Mouse (Mus musculus): ENCODE measurements around the gene Man1a2. TPM values are rescaled to one million over a fixed set of nuclear protein-coding genes. Genes with fewer than 3 reads are reported as not detected.

Gene Man1a2
- total and polyA plus RNA-seq, 2 experiments from 2014 or later, result 17.7 to 35.0 TPM

DNA sequence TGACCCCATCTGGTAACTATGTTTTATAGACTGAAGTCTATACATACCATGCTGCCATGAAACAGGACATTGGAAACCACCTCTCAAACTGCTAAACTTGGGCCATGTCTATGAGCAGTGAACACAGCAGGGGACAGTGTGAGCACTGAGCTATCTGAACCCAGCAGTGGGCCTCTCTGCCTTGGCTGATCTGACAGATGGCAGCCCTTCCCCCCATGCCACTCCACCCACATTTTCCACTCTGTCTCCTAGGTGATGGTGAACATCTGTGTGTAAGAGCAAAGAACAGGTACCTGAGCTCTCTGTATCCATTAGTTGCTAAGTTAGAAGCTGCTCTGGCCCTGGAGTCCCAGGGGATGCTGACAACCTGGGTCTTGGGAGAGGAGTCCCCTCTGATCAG, 151.9 kb downstream of the Man1a2 start:
- no peak overlapping the region for H3K4me2 ChIP-seq (ENCODE audit: low read depth, low read length)
- no peak overlapping the region for H3K4me3 ChIP-seq (ENCODE audit: low read depth, low read length)
- no peak overlapping the region for H3K9ac ChIP-seq (replicated peaks; ENCODE audit: low read depth, low read length)
- no peak for ATAC-seq (ENCODE audit: insufficient read depth, low read depth)
- H3K36me3 ChIP-seq (replicated peaks; ENCODE audit: control insufficient read depth, insufficient read depth, low read length), result no peaks in the 10 kb centered on the region
- DNase-seq (ENCODE audit: low spot score), result no peak
- no peaks in the 10 kb centered on the region for H3K9me3 ChIP-seq (replicated peaks; ENCODE audit: control insufficient read depth, low read length)
- no peaks in the 10 kb centered on the region for H3K27me3 ChIP-seq (ENCODE audit: control insufficient read depth, insufficient read depth, low read length)
- no peaks in the 10 kb centered on the region for H3K4me1 ChIP-seq (ENCODE audit: control insufficient read depth, insufficient read depth)
- TF ChIP-seq EP300 (IDR thresholded peaks at IDR 0.05; ENCODE audit: low read depth) (no peak), CTCF (IDR thresholded peaks at IDR 0.05; ENCODE audit: low read depth) (no peak)
- H3K27ac ChIP-seq (ENCODE audit: low read depth), result no peak overlapping the region

DNA sequence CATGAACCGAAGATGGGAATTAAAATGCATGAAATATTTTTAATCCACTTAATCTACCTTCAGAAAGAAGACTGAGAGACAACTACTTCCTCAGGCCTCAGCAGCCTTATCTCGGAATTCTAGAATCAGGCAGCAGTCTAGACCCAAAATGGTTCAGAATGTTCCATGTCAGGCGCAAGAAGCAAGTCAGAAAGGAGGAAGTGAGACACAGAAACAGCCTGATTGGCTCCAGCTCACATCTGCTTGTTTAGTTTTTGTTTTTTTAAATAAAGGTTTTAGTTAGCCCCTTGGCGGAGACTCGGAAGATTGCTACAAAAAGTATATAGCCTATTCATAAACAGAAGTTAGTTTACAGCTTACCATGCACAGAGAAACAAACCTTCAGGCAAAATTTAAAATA, 154.4 kb downstream of the Man1a2 start:
- 81% methylated on average over 5 of the region's 5 CpGs for WGBS
- H3K27me3 ChIP-seq (ENCODE audit: control insufficient read depth, insufficient read depth, low read length), result no peaks in the 10 kb centered on the region
- no peak overlapping the region for H3K27ac ChIP-seq (ENCODE audit: low read depth)
- no peak overlapping the region for H3K4me3 ChIP-seq (ENCODE audit: low read depth, low read length)
- TF ChIP-seq CTCF (IDR thresholded peaks at IDR 0.05; ENCODE audit: low read depth), result no peak
- TF ChIP-seq EP300 (IDR thresholded peaks at IDR 0.05; ENCODE audit: low read depth), result no peak
- no peak overlapping the region for H3K9ac ChIP-seq (replicated peaks; ENCODE audit: low read depth, low read length)
- no peaks in the 10 kb centered on the region for H3K36me3 ChIP-seq (replicated peaks; ENCODE audit: control insufficient read depth, insufficient read depth, low read length)
- H3K9me3 ChIP-seq (replicated peaks; ENCODE audit: control insufficient read depth, low read length), result no peaks in the 10 kb centered on the region
- DNase-seq (ENCODE audit: low spot score), result no peak
- no peaks in the 10 kb centered on the region for H3K4me1 ChIP-seq (ENCODE audit: control insufficient read depth, insufficient read depth)
- no peak for ATAC-seq (ENCODE audit: insufficient read depth, low read depth)
- no peak overlapping the region for H3K4me2 ChIP-seq (ENCODE audit: low read depth, low read length)

DNA sequence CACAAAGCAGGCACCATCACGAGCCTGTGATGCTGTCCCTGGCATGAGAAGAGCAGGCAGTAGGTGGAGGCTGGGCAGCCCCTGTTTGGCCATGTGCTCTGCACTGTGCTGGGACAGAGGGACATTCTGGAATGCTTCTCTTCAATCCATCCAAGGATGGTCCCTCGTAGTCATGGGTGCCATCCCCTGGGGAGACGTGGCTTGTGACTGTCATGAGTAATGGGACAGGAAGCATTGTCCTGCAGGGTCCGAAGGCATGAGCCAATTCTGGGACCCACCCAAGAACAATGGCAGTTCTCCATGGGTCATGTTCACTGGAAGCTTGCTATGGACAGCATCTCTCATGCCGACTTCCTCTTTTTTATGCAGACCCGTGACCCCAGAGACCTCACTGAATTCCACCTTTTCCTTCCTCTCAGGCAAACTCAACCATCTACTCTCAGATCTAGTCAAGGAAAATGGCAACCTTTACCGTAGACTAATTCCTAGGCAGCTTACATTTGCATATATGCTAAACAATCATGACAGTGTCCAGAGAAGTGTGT, 155.0 kb downstream of the Man1a2 start:
- H3K4me2 ChIP-seq (ENCODE audit: low read depth, low read length), result no peak overlapping the region
- DNase-seq (ENCODE audit: low spot score), result no peak
- H3K36me3 ChIP-seq (replicated peaks; ENCODE audit: control insufficient read depth, insufficient read depth, low read length), result no peaks in the 10 kb centered on the region
- H3K9ac ChIP-seq (replicated peaks; ENCODE audit: low read depth, low read length), result no peak overlapping the region
- WGBS, result 72% methylated on average over 7 of the region's 7 CpGs
- no peaks in the 10 kb centered on the region for H3K27me3 ChIP-seq (ENCODE audit: control insufficient read depth, insufficient read depth, low read length)
- no peaks in the 10 kb centered on the region for H3K9me3 ChIP-seq (replicated peaks; ENCODE audit: control insufficient read depth, low read length)
- ATAC-seq (ENCODE audit: insufficient read depth, low read depth), result no peak
- H3K27ac ChIP-seq (ENCODE audit: low read depth), result no peak overlapping the region
- TF ChIP-seq EP300 (IDR thresholded peaks at IDR 0.05; ENCODE audit: low read depth) (no peak), CTCF (IDR thresholded peaks at IDR 0.05; ENCODE audit: low read depth) (no peak)
- H3K4me3 ChIP-seq (ENCODE audit: low read depth, low read length), result no peak overlapping the region
- no peaks in the 10 kb centered on the region for H3K4me1 ChIP-seq (ENCODE audit: control insufficient read depth, insufficient read depth)

DNA sequence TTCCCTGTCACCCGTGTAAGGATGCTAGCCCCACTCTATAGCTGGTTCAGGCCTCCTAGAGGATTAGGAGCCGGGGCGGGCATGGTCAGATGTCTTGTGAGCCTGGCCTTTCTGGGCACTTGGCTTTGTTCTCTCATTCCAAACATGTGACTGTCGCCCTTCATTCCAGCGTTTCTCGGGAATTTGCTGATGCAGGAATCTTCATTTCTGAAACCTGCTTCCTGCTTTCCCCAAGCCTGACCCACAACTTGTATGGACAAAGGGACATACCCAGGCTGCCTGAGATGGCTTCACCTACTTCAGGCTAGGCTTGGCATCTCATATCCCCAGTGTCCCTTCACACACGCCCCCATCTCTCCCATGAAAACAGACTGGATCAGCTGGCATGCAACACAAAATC, 162.6 kb downstream of the Man1a2 start:
- H3K27me3 ChIP-seq (ENCODE audit: control insufficient read depth, insufficient read depth, low read length), result no peaks in the 10 kb centered on the region
- no peaks in the 10 kb centered on the region for H3K36me3 ChIP-seq (replicated peaks; ENCODE audit: control insufficient read depth, insufficient read depth, low read length)
- no peak overlapping the region for H3K27ac ChIP-seq (ENCODE audit: low read depth)
- TF ChIP-seq EP300 (IDR thresholded peaks at IDR 0.05; ENCODE audit: low read depth) (no peak), CTCF (IDR thresholded peaks at IDR 0.05; ENCODE audit: low read depth) (no peak)
- no peaks in the 10 kb centered on the region for H3K9me3 ChIP-seq (replicated peaks; ENCODE audit: control insufficient read depth, low read length)
- 57% methylated on average over 7 of the region's 7 CpGs for WGBS
- H3K9ac ChIP-seq (replicated peaks; ENCODE audit: low read depth, low read length), result no peak overlapping the region
- no peak overlapping the region for H3K4me3 ChIP-seq (ENCODE audit: low read depth, low read length)
- no peak for ATAC-seq (ENCODE audit: insufficient read depth, low read depth)
- no peaks in the 10 kb centered on the region for H3K4me1 ChIP-seq (ENCODE audit: control insufficient read depth, insufficient read depth)
- no peak overlapping the region for H3K4me2 ChIP-seq (ENCODE audit: low read depth, low read length)
- no peak for DNase-seq (ENCODE audit: low spot score)

DNA sequence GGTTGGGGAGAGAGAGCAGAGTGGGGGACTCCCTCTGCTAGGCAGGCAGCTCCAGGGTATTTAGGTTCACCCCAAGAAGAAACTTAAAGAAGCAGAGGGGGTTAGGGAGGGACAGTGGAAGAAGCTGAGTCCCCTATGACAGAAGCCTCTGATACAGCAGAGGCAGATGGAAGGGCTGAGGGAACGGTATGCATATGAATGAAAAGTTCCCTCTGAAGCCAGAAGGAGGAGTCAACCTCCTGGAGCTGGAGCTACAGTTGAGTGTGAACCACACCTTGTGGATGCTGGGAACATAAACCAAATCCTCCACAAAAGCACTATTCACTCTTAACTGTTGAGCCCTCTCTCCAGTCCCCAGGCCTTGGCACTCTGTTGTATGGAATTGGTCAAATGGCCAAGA, 163.7 kb downstream of the Man1a2 start:
- Histone ChIP-seq H3K36me3 (replicated peaks; ENCODE audit: control insufficient read depth, insufficient read depth, low read length) (no peaks in the 10 kb centered on the region), H3K4me3 (ENCODE audit: low read depth, low read length) (no peak overlapping the region), H3K9me3 (replicated peaks; ENCODE audit: control insufficient read depth, low read length) (no peaks in the 10 kb centered on the region), H3K9ac (replicated peaks; ENCODE audit: low read depth, low read length) (no peak overlapping the region), H3K4me2 (ENCODE audit: low read depth, low read length) (no peak overlapping the region), H3K27ac (ENCODE audit: low read depth) (no peak overlapping the region), H3K4me1 (ENCODE audit: control insufficient read depth, insufficient read depth) (no peaks in the 10 kb centered on the region), H3K27me3 (ENCODE audit: control insufficient read depth, insufficient read depth, low read length) (no peaks in the 10 kb centered on the region)
- ATAC-seq (ENCODE audit: insufficient read depth, low read depth) (no peak), DNase-seq (ENCODE audit: low spot score) (no peak)
- no peak for TF ChIP-seq EP300 (IDR thresholded peaks at IDR 0.05; ENCODE audit: low read depth)
- TF ChIP-seq CTCF (IDR thresholded peaks at IDR 0.05; ENCODE audit: low read depth), result no peak
- 70% methylated on average over 1 of the region's 1 CpGs for WGBS

DNA sequence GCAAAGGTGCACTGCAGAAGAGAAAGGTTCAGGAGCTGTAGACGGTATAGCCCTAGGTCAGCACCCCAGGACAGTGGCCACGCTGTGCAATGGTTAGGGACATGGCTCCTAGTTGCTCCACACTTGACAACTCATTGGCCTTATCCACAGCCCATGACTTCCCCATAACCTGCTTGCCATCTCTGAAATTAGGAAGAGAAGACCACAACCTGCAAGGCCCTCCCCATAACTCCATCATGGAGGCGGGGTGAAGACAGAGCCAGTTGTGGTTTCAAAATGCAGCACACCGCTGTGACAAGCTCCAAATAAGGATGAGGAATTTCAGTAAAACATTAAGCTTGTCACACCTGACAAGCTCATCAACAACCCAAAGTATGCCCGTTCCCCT, 169.6 kb downstream of the Man1a2 start:
- Histone ChIP-seq H3K4me3 (ENCODE audit: low read depth, low read length) (no peak overlapping the region), H3K9ac (replicated peaks; ENCODE audit: low read depth, low read length) (no peak overlapping the region), H3K4me1 (ENCODE audit: control insufficient read depth, insufficient read depth) (no peaks in the 10 kb centered on the region), H3K9me3 (replicated peaks; ENCODE audit: control insufficient read depth, low read length) (no peaks in the 10 kb centered on the region), H3K36me3 (replicated peaks; ENCODE audit: control insufficient read depth, insufficient read depth, low read length) (no peaks in the 10 kb centered on the region), H3K27me3 (ENCODE audit: control insufficient read depth, insufficient read depth, low read length) (no peaks in the 10 kb centered on the region), H3K27ac (ENCODE audit: low read depth) (no peak overlapping the region), H3K4me2 (ENCODE audit: low read depth, low read length) (no peak overlapping the region)
- DNase-seq (ENCODE audit: low spot score), result no peak
- WGBS, result 81% methylated on average over 5 of the region's 5 CpGs
- TF ChIP-seq EP300 (IDR thresholded peaks at IDR 0.05; ENCODE audit: low read depth) (no peak), CTCF (IDR thresholded peaks at IDR 0.05; ENCODE audit: low read depth) (no peak)
- ATAC-seq (ENCODE audit: insufficient read depth, low read depth), result no peak

All from heart, postnatal 0 days (tissue).